Mouse (Mus musculus): ENCODE data around the gene Olfr1151.

Olfr1151 gene

DNA sequence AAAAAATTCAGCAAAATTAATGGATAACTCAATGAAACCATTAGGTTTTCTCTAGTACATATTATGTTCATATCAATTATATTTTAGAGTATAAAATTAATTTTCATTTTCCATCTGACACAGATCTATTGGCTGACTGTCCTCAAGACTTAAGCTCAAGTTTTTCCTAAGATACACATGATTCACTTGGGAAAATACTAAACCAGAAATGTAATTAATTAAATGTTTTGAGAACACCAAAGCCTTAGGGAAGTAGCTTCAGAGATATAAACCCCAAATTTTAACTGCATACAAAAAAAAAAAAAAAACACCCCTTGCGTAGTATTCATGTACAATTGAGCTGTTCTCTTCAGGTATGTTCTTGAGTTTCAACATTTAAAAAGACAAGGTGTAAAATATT is at the start of gene Olfr1151:
Gene Olfr1151 (plus strand): TSS at position 301 of the 400 bp plus-strand sequence.
- no peak for DNase-seq (ENCODE audit: low spot score in 2 of 2)

DNA sequence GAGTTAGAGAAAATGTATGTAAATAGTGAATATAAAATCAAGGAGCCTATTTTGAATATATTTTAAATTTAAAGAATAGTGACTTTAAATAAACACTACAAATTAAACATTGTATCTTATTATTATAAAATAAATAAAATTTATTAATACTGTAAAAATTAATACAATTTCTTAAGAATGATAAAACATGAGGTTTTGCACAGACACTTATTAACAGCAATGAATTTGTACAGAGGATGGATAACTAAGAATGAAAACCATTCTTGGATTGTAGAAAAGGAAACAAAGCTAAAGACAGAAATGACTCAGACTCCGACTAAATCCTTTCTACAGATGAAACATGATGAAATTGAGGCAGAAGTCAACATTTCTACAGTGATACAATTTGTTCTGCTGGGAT is 46.1 kb upstream of the Olfr1151 start, which contains the start of gene Olfr1145:
Gene Olfr1145 (plus strand): TSS at position 301 of the 400 bp plus-strand sequence.
- no peak for DNase-seq (ENCODE audit: low spot score in 2 of 2)

DNA sequence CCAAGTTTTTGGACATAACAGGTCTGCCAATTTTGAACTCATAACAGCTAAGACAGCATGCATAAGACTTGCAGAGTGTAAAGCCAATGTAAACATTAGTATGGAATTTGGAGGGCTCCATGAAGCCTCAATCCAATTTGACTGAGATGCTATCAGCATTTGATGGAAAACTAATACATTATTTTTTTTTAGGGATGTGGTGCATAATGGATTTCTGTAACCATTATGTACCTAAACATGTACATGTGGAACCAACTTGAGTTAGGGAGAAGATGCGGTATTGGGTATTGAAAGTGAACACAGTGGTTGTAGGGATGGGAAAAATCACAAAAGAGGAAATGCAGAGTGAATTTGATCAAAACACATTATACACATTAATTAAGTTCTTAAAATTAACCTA is 25.4 kb upstream of the Olfr1151 start, which contains the start of gene Olfr1148:
Gene Olfr1148 (plus strand): TSS at position 301 of the 400 bp plus-strand sequence.
- DNase-seq (ENCODE audit: low spot score in 2 of 2) = no peak

DNA sequence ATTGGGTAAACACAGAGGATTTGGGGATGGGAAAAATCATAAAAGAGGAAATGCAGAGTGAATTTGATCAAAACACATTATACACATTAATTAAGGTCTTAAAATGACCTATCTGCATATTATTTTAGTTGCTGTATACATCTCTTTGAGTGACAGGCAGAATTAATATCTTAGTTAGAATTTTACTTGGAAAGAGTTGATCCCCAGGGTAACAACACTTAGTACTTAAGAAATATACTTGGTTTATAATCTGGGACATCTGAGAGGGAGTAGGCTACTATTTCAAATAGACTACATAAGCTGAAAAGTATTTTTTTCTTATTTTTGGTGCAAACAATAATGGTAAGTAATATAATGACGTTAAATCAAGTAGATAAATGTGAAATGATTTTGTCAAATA is 12.0 kb upstream of the Olfr1151 start, which contains the start of gene Olfr1150-ps1:
Gene Olfr1150-ps1 (plus strand): TSS at position 301 of the 400 bp plus-strand sequence.
- DNase-seq (ENCODE audit: low spot score in 2 of 2) = no peak

DNA sequence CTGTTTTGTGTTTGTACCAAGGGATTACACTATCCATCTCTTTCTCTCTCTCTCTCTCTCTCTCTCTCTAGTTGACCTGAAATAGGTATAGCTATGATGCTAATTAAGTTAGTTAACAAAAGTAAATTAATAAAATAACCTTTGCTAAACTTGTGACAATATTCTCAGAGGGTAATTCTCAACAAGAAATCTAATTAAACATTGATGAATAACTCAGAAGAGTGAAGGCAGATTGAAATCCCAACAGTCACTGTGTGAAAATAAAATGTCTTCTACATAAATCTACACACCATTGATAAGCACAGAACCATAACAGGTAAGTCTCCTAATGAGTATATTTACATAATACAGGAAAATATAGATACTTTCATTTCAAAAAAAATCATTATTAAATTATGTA is 10.5 kb downstream of the Olfr1151 start, which contains the start of gene Olfr1152:
Gene Olfr1152 (plus strand): TSS at position 301 of the 400 bp plus-strand sequence.
- no peak for DNase-seq (ENCODE audit: low spot score in 2 of 2)

DNA sequence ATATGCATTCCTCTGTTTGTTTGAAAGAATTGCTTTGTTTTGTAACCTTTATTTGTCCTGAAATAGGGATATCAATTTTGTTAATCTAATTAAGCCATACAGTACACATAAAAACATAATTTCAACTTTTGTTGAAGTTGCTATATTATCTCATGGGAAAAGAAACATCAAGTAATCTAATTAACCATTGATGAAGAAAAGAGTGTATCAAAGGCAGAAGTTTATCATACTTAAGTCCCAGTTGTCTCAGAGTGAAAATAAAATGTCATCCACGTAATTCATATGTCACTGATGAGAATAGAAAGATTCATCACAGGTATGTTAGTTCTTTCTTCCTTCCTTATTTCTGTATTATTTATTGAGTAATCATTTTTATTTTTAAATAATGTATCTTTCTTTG is 39.0 kb downstream of the Olfr1151 start, which contains the start of gene Olfr1153:
Gene Olfr1153 (plus strand): TSS at position 301 of the 400 bp plus-strand sequence.
- no peak for DNase-seq (ENCODE audit: low spot score in 2 of 2)

DNA sequence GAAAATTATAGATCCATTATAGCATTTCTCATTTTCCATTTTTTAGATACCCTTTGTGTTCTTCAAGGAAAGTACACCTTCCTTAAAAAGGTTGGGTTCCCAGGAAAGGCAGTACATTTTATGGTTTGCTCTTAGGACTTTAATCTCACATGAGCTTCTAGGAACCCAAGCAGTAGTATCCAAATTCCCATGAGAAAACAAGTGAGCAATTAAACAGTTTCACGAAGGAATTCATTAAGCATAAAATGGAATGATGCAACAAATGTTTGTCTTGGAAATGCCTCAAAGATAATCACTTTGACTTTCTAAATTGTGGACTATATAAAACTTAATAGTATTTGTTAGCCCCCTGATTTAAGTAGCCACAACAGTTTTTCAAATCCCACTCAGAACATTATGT is 49.4 kb downstream of the Olfr1151 start, which contains the start of gene Olfr1154:
Gene Olfr1154 (minus strand): TSS at position 101 of the 400 bp plus-strand sequence.
- no peak for DNase-seq (ENCODE audit: low spot score in 2 of 2)
